Mouse (Mus musculus) intestine, embryonic 14.5 days (tissue): ENCODE measurements at regions not wholly inside any gene's neighbourhood (a gene's known extent, or its start where the extent isn't known, plus 50 kb on each side); places are given as distances from the start of the nearest gene placed in this dataset.

ENCODE experiments used
- ATAC-seq: fragments of 200-750 bp; cut with Nextera tagmentation; replicated peaks from 2 replicates; pipeline ENCODE4 v1.8.0; 2017; ENCODE audit warnings: low read depth, moderate number of reproducible peaks, moderate TSS enrichment, moderate library complexity; ENCODE audit not compliant: low FRiP score, low TSS enrichment
- DNase-seq: peaks from one replicate; pipeline ENCODE4 v3.0.0-alpha.2; 2018; ENCODE audit warnings: low spot score
- H3K27ac ChIP-seq: fragments of 300-500 bp; sonication (generic); 2 replicates; pipeline ENCODE4 v1.5.1; 2014; ENCODE audit warnings: low read depth, mild to moderate bottlenecking, control low read depth
- H3K27me3 ChIP-seq: fragments of 300-500 bp; sonication (generic); replicated peaks from 2 replicates; pipeline ENCODE4 v1.6.1; 2014; ENCODE audit warnings: low read length, control low read depth; ENCODE audit not compliant: control insufficient read depth, insufficient read depth
- H3K36me3 ChIP-seq: fragments of 300-500 bp; sonication (generic); 2 replicates; pipeline ENCODE4 v1.6.1; 2014; ENCODE audit warnings: low read length, control low read depth; ENCODE audit not compliant: control insufficient read depth, insufficient read depth
- H3K4me1 ChIP-seq: fragments of 300-500 bp; sonication (generic); replicated peaks from 2 replicates; pipeline ENCODE4 v1.6.1; 2014; ENCODE audit warnings: low read length, control low read depth, mixed read lengths; ENCODE audit not compliant: control insufficient read depth, insufficient read depth
- H3K4me2 ChIP-seq: fragments of 300-500 bp; sonication (generic); 2 replicates; pipeline ENCODE4 v1.6.1; 2014; ENCODE audit warnings: low read length
- H3K4me3 ChIP-seq: fragments of 300-500 bp; sonication (generic); 2 replicates; pipeline ENCODE4 v1.5.1; 2014; ENCODE audit warnings: low read depth, low read length, control low read depth, mixed read lengths
- H3K9ac ChIP-seq: fragments of 300-500 bp; sonication (generic); 2 replicates; pipeline ENCODE4 v1.6.1; 2014; ENCODE audit warnings: mild to moderate bottlenecking, low read length
- H3K9me3 ChIP-seq: fragments of 300-500 bp; sonication (generic); 2 replicates; pipeline ENCODE4 v1.6.1; 2016; ENCODE audit warnings: low read length, control low read depth; ENCODE audit not compliant: control insufficient read depth
- WGBS: fragments of 180-500 bp; shearing (Covaris S2); extraction: QIAGEN DNeasy Blood & Tissue Kit; methylation state at CpG from one replicate; pipeline ENCODE4 v1.1.7; 2014; 5-methylcytosine and 5-hydroxymethylcytosine counted together

DNA sequence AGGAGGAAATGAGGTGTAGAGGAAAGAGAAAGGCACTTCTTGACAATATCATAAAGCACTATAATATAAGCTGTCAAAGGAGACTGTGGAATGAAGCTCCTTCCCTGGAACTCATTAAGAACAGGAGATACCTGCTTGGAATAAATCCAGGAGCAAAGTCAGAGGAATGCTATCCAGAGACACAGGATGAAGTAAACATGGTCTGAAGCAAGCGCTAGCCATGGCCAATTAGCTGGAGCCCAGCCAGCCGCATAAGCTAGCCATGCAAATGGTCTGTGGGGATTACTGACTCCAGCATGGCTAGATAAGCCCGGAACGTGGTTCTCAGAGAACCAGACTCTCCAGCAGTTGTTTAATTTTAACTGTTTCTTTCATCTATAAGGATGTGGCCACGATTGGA is 54.9 kb upstream of the Gpc3 start:
- H3K9me3 ChIP-seq, result no peaks in the 10 kb centered on the region
- H3K4me3 ChIP-seq, result no peak overlapping the region
- no peaks in the 10 kb centered on the region for H3K27me3 ChIP-seq
- no peak for DNase-seq
- H3K27ac ChIP-seq, result no peak overlapping the region
- no peaks in the 10 kb centered on the region for H3K4me1 ChIP-seq
- no peaks in the 10 kb centered on the region for H3K36me3 ChIP-seq
- whole genome bisulfite sequencing, result 25% methylated on average over 5 of the region's 5 CpGs
- H3K4me2 ChIP-seq, result no peak overlapping the region
- H3K9ac ChIP-seq, result no peak overlapping the region
- no peak for ATAC-seq

DNA sequence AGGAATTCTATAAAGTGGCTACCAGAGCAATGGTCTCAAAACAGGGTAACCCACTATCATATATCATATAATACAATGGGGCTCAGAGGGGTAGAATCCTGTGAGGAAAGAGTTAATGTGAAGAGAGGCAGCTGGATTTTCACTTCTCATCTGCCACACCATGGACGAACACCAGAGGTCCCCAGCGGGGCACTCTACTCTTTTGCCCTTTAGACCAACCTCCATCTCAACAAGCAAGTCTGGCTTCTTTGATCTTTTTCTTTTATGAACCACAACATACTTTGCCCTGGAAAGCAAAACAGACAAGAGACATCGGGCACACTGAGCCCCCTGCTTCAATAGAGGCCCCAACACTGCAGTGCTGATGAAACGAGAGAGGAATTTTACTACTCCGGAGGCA is 65.3 kb upstream of the Gpc3 start:
- Histone ChIP-seq H3K9ac (no peak overlapping the region), H3K4me3 (no peak overlapping the region), H3K4me2 (no peak overlapping the region), H3K36me3 (no peaks in the 10 kb centered on the region), H3K9me3 (no peaks in the 10 kb centered on the region), H3K4me1 (no peaks in the 10 kb centered on the region), H3K27ac (no peak overlapping the region), H3K27me3 (no peaks in the 10 kb centered on the region)
- DNase-seq (peak; percentile 56), ATAC-seq (no peak)
- WGBS, result 16% methylated on average over 5 of the region's 5 CpGs

DNA sequence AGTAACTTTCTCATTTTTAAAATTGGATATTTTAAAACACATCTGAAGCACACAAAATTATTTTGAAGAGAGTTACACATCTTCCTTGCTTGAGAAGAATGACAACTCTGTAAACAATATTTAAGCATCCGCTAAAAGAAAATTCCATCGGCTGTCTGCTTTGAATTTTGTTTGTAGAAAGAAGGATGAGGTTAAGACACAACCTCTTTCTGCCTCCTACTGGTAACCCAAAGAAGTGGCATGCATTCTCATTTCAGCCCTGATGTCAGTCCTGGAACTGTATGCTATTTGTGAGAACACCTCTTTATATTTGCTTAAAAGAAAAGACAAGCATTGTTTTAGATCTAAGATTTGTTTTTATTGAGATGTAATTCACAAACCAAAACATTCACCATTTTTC is 80.6 kb upstream of the Gpc3 start:
- no peaks in the 10 kb centered on the region for H3K9me3 ChIP-seq
- ATAC-seq (no peak), DNase-seq (no peak)
- 31% methylated on average over 2 of the region's 2 CpGs for WGBS
- H3K36me3 ChIP-seq, result no peaks in the 10 kb centered on the region
- H3K4me2 ChIP-seq, result no peak overlapping the region
- H3K27ac ChIP-seq, result no peak overlapping the region
- no peak overlapping the region for H3K9ac ChIP-seq
- no peaks in the 10 kb centered on the region for H3K4me1 ChIP-seq
- H3K4me3 ChIP-seq, result no peak overlapping the region
- H3K27me3 ChIP-seq, result no peaks in the 10 kb centered on the region

DNA sequence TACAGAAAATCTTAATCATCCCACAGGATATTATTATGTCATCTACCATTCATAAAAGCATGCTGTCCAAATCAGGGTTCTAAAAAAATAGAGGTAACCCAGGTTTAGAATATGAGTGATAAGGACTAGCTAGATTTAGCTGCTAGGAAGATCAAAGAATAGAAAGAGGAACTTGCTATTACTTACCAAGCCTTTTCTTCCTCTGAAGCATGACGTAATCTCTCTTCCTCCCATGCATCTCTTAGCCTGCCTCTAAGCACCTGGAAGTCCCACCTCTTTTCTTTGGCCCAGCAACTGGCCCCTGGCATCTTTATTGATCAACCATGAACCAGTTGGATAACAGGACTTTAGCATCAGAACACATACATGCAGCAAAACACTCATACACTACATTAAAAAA is 85.9 kb upstream of the Gpc3 start:
- Histone ChIP-seq H3K9ac (no peak overlapping the region), H3K9me3 (no peaks in the 10 kb centered on the region), H3K36me3 (no peaks in the 10 kb centered on the region), H3K27me3 (no peaks in the 10 kb centered on the region), H3K4me3 (no peak overlapping the region), H3K4me2 (no peak overlapping the region), H3K4me1 (no peaks in the 10 kb centered on the region), H3K27ac (no peak overlapping the region)
- 100% methylated on average over 1 of the region's 1 CpGs for WGBS
- ATAC-seq, result no peak
- DNase-seq, result no peak

DNA sequence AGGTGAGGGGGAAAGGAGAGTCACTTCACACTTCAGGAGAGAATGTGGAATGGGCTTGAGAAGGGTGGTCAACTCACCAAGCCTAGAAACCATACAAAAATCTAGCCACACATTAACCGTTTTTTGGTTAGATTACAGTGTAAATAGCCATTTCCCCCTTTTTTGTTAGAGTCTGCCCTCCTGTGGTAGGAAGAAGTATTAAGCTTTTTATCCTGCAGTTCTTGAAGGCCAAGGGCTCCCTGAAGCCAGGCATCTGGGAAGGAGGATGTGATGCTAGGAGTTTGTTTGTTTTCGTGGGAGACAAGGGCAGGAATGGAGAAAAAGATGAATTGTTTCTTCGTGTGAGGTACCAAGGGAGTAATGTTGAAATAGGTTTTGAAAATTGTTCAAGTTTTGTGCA is 73.5 kb upstream of the Ccdc160 start:
- 23% methylated on average over 3 of the region's 3 CpGs for WGBS
- ATAC-seq (no peak), DNase-seq (no peak)

DNA sequence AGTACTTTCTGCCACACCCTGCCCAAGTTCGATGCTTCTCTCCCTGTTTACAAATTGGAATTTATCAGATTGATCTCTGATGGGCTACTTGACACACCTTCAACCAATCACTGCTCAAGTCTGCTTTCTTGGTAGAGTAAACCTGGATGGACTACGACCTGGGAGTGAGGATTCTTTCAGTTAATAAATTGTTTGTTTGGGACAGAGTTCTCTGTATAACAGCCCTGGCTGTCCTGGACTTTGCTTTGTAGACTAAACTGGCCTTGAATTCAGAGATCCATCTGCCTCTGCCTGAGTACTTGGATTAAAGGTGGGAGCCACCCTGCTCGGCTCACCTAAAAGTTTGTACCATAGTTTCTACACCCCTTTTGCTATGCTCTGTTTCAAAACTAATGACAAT is 52.9 kb upstream of the Ccdc160 start:
- H3K4me1 ChIP-seq, result no peaks in the 10 kb centered on the region
- no peak for DNase-seq
- H3K9me3 ChIP-seq, result no peaks in the 10 kb centered on the region
- H3K4me2 ChIP-seq, result no peak overlapping the region
- no peaks in the 10 kb centered on the region; the same call in none of the 2 replicates for H3K27me3 ChIP-seq
- H3K36me3 ChIP-seq, result no peaks in the 10 kb centered on the region
- no peak for ATAC-seq
- WGBS, result 52% methylated on average over 3 of the region's 3 CpGs
- H3K9ac ChIP-seq, result no peak overlapping the region
- no peak overlapping the region for H3K27ac ChIP-seq
- H3K4me3 ChIP-seq, result no peak overlapping the region

More for the DNA sequence above, 73.5 kb upstream of the Ccdc160 start:
- no peak overlapping the region for H3K4me2 ChIP-seq
- no peaks in the 10 kb centered on the region for H3K36me3 ChIP-seq
- no peak overlapping the region for H3K4me3 ChIP-seq
- no peaks in the 10 kb centered on the region for H3K27me3 ChIP-seq
- H3K9ac ChIP-seq, result no peak overlapping the region
- no peak overlapping the region for H3K27ac ChIP-seq
- H3K4me1 ChIP-seq, result no peaks in the 10 kb centered on the region
- H3K9me3 ChIP-seq, result no peaks in the 10 kb centered on the region
